Mouse (Mus musculus) retina, adult 2 months (tissue): ENCODE results near the gene Crmp1.

Experiments
- DNase-seq: peaks from one replicate; pipeline ENCODE4 v3.0.0-alpha.2; 2012; ENCODE audit warnings: low read depth, low spot score

The Crmp1 gene

GRCm38 (mm10) chr5:37241651-37242151, at the start of gene Crmp1:
TSS of gene Crmp1 (plus strand) at chr5:37241940.
- peak; percentile 64 for DNase-seq

GRCm38 (mm10) chr5:37196196-37196595, 45.5 kb upstream of the Crmp1 start:
- DNase-seq = no peak

GRCm38 (mm10) chr5:37196666-37197250, 45.0 kb upstream of the Crmp1 start:
- DNase-seq = no peak

- DNase-seq = no peak
Measured at GRCm38 (mm10) chr5:37197423-37197822, 44.3 kb upstream of the Crmp1 start.

GRCm38 (mm10) chr5:37198011-37198688, 43.6 kb upstream of the Crmp1 start:
- DNase-seq = no peak

- DNase-seq = no peak
Measured at GRCm38 (mm10) chr5:37202285-37202684, 39.5 kb upstream of the Crmp1 start.

GRCm38 (mm10) chr5:37204886-37205285, 36.9 kb upstream of the Crmp1 start:
- DNase-seq = no peak

- no peak for DNase-seq
Measured at GRCm38 (mm10) chr5:37205420-37205819, 36.3 kb upstream of the Crmp1 start.

- DNase-seq = no peak
Measured at GRCm38 (mm10) chr5:37206364-37206763, 35.4 kb upstream of the Crmp1 start.

- no peak for DNase-seq
Measured at GRCm38 (mm10) chr5:37212938-37213708, 28.6 kb upstream of the Crmp1 start.

- DNase-seq = no peak
Measured at GRCm38 (mm10) chr5:37213709-37214103, 28.0 kb upstream of the Crmp1 start.

- DNase-seq = no peak
Measured at GRCm38 (mm10) chr5:37214614-37215013, 27.1 kb upstream of the Crmp1 start.

GRCm38 (mm10) chr5:37215276-37215675, 26.5 kb upstream of the Crmp1 start:
- no peak for DNase-seq

- DNase-seq = no peak
Measured at GRCm38 (mm10) chr5:37219615-37220014, 22.1 kb upstream of the Crmp1 start.

GRCm38 (mm10) chr5:37220575-37220974, 21.2 kb upstream of the Crmp1 start:
- DNase-seq = no peak

- DNase-seq = no peak
Measured at GRCm38 (mm10) chr5:37221563-37221962, 20.2 kb upstream of the Crmp1 start.

- DNase-seq = no peak
Measured at GRCm38 (mm10) chr5:37222316-37222715, 19.4 kb upstream of the Crmp1 start.

GRCm38 (mm10) chr5:37225708-37226107, 16.0 kb upstream of the Crmp1 start:
- no peak for DNase-seq

GRCm38 (mm10) chr5:37227956-37228680, 13.6 kb upstream of the Crmp1 start:
- DNase-seq = no peak

GRCm38 (mm10) chr5:37228894-37229293, 12.8 kb upstream of the Crmp1 start:
- DNase-seq = no peak

GRCm38 (mm10) chr5:37233010-37233557, 8.7 kb upstream of the Crmp1 start:
- no peak for DNase-seq

- DNase-seq = no peak
Measured at GRCm38 (mm10) chr5:37238654-37239053, 3.1 kb upstream of the Crmp1 start.
